ENCODE assay signal across 20 mouse cellular contexts in the genomic region with DNA sequence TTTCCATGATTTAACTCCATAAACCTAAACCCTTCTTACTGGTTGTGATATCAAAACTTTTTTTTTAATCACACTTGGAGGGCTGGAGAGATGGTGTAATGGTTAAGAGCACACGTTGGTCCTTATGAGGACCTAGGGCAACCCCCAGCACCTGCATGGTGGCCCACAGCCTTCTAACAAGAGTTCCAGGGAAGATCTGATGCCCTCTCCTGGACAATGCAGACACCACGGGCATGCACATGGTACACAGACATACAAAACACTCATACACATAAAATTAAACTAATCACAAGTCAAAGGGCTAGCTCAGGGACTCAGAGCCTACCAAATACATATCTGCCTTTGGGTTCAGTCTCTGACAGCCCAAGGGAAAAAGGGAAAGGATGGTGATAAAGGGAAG. TPM values are rescaled to one million over a fixed set of nuclear protein-coding genes. Genes with fewer than 3 reads are reported as not detected.
DNase-seq lines count a peak whose midpoint lies in the region; ATAC-seq and TF ChIP-seq lines count a peak whose summit lies in the region.
"Had no signal": no experiment of that assay in that cellular context is flagged by ENCODE, and none has a peak within 500 bp of the region (broad histone marks: within the 10 kb centered on the region; RNA-seq: fewer than 3 reads in every experiment).

No protein-coding gene starts in this region.

- H3K9me3 ChIP-seq in kidney, postnatal 0 days (replicated peaks; ENCODE audit: low read length): no peaks in the 10 kb centered on the region
- H3K9me3 ChIP-seq: limb, embryonic 10.5 days; midbrain, embryonic 15.5 days had no signal

- DNase-seq in cerebellum, adult 2 months: no peak
- DNase-seq in cerebellum, postnatal 36 days: no peak
- DNase-seq in kidney, postnatal 0 days (ENCODE audit: low spot score): no peak
- no peak for DNase-seq in kidney, postnatal 4 days
- peak; percentile 13 for DNase-seq in thymus, postnatal 14 days
- DNase-seq in thymus, postnatal 25 days: no peak
- DNase-seq in adrenal gland, adult 18-20 months (ENCODE audit: low spot score in 2 of 2): no peak
- DNase-seq in adrenal gland, postnatal 14 days: no peak
- DNase-seq: adrenal gland, postnatal 36 days; kidney, postnatal 25 days; layer of hippocampus, postnatal 36 days; lung, adult 18-20 months; right cerebral cortex, postnatal 25 days; thymus, adult 2 months had no signal

- no peaks in the 10 kb centered on the region for H3K36me3 ChIP-seq in kidney, postnatal 0 days (ENCODE audit: insufficient read depth, low read length)
- H3K36me3 ChIP-seq: forebrain, embryonic 10.5 days; heart, embryonic 13.5 days; limb, embryonic 10.5 days; midbrain, embryonic 15.5 days had no signal

- no peak for TF ChIP-seq POLR2A in cerebellum, adult 2 months (IDR thresholded peaks at IDR 0.05; ENCODE audit: borderline replicate concordance, insufficient read depth, low read length)

- H3K27me3 ChIP-seq in cerebellum, adult 2 months (ENCODE audit: control insufficient read depth, insufficient read depth, low read length): no peaks in the 10 kb centered on the region; the same call in 1 of the 2 replicates
- H3K27me3 ChIP-seq in kidney, postnatal 0 days (ENCODE audit: insufficient read depth, low read length): no peaks in the 10 kb centered on the region
- H3K27me3 ChIP-seq: heart, embryonic 13.5 days; midbrain, embryonic 15.5 days had no signal

- peak; percentile 33; the same call in 1 of the 2 replicates for TF ChIP-seq CTCF in cerebellum, adult 2 months (IDR thresholded peaks at IDR 0.05; ENCODE audit: borderline replicate concordance, insufficient read depth, low read depth, low read length)
- peak; percentile 48; the same call in 1 of the 2 replicates for TF ChIP-seq CTCF in kidney, postnatal 0 days (IDR thresholded peaks at IDR 0.05; ENCODE audit: low read depth)

- no peaks in the 10 kb centered on the region for H3K4me1 ChIP-seq in cerebellum, adult 2 months (ENCODE audit: control insufficient read depth, insufficient read depth, low read length)
- H3K4me1 ChIP-seq in kidney, postnatal 0 days (replicated peaks; ENCODE audit: insufficient read depth, low read length): peaks cover 4% of the 10 kb centered on the region

- WGBS in cerebellum, adult 2 months: 47% methylated on average over 2 of the region's 2 CpGs
- WGBS in kidney, postnatal 0 days: 43% methylated on average over 2 of the region's 2 CpGs

- H3K27ac ChIP-seq in cerebellum, adult 2 months (ENCODE audit: insufficient read depth, low read length): no peak overlapping the region
- no peak overlapping the region for H3K27ac ChIP-seq in kidney, postnatal 0 days
- H3K27ac ChIP-seq: forebrain, embryonic 10.5 days; limb, embryonic 10.5 days; macrophage; midbrain, embryonic 15.5 days had no signal

- H3K4me2 ChIP-seq in kidney, postnatal 0 days (ENCODE audit: low read length): no peak overlapping the region

- no peak overlapping the region for H3K4me3 ChIP-seq in cerebellum, adult 2 months (replicated peaks; ENCODE audit: insufficient read depth, low read depth, low read length)
- H3K4me3 ChIP-seq in kidney, postnatal 0 days (replicated peaks; ENCODE audit: low read depth, low read length): no peak overlapping the region
- H3K4me3 ChIP-seq: limb, embryonic 10.5 days; midbrain, embryonic 15.5 days had no signal

- ATAC-seq in kidney, postnatal 0 days (replicated peaks; ENCODE audit: low FRiP score, low read depth): no peak
- ATAC-seq: intestine, embryonic 16.5 days; midbrain, embryonic 15.5 days had no signal

- H3K9ac ChIP-seq in kidney, postnatal 0 days (ENCODE audit: low read depth, low read length): no peak overlapping the region
- H3K9ac ChIP-seq: midbrain, embryonic 15.5 days had no signal

RNA-seq across cellular contexts. Expression of a gene that starts 2.2 kb away (rescaled TPM):
- polyA plus RNA-seq in cerebellum, adult 2 months (2012; rRNA removed): 42.6 and 52.3 TPM in 2 replicates
- 7.8 and 9.3 TPM in 2 replicates for polyA plus RNA-seq in kidney, postnatal 0 days (2015; fragmentation: Nextera tagmentation; extraction: Ambion mirVana)
- total RNA-seq in adrenal gland, adult 18-20 months (2021): 1 to 10 TPM; 7.3 to 7.7 TPM
- total RNA-seq in adrenal gland, postnatal 14 days (2021): 10.6 and 12.2 TPM in 2 replicates
- polyA plus RNA-seq: macrophage had no signal

RNA-seq across cellular contexts. Expression of a gene that starts 30.5 kb away (rescaled TPM):
- 34.1 and 34.8 TPM in 2 replicates for polyA plus RNA-seq in cerebellum, adult 2 months (2012; rRNA removed)
- polyA plus RNA-seq in kidney, postnatal 0 days (2015; fragmentation: Nextera tagmentation; extraction: Ambion mirVana): 19.8 and 20.6 TPM in 2 replicates
- 10 to 100 TPM; 28.5 to 36.1 TPM for total RNA-seq in adrenal gland, adult 18-20 months (2021)
- 45.2 and 45.4 TPM in 2 replicates for total RNA-seq in adrenal gland, postnatal 14 days (2021)
